Mouse (Mus musculus): ENCODE measurements around the gene Ptprd. TPM values are rescaled to one million over a fixed set of nuclear protein-coding genes. Genes with fewer than 3 reads are reported as not detected.

The Ptprd gene
- polyA plus RNA-seq, 1 experiment = 7.4 TPM

DNA sequence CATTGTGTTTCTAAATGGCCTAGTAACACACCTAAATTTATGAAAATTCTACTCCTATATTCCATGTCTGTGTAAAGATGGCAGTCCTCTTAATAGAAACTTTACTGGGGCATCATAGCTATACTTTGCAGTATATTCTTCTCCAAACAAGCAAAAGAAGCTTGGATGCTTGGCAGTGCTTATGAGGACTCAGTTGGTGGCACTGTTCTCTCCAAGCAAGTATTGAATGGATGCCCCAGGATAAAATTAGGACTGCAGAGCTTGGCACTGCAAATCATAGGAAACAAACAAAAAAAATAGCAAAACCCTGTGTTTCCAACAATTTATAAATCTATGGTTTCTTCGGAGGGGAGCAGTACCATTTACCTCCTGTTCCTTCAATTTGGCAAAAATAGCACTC, 549.5 kb downstream of the Ptprd start:
- Histone ChIP-seq H3K27ac (ENCODE audit: control insufficient read depth, insufficient read depth, low read depth, low read length, poor library complexity) (no peak overlapping the region), H3K4me1 (ENCODE audit: control insufficient read depth, insufficient read depth, low read length) (no peaks in the 10 kb centered on the region), H3K4me3 (replicated peaks; ENCODE audit: control insufficient read depth, low read depth, low read length) (no peak overlapping the region)
- no peak for TF ChIP-seq POLR2A (IDR thresholded peaks at IDR 0.05; ENCODE audit: borderline replicate concordance, control insufficient read depth, low read depth, low read length)
- TF ChIP-seq CTCF (IDR thresholded peaks at IDR 0.05; ENCODE audit: control insufficient read depth, insufficient read depth, low read length) = no peak
- 40% methylated on average over 1 of the region's 1 CpGs for WGBS

DNA sequence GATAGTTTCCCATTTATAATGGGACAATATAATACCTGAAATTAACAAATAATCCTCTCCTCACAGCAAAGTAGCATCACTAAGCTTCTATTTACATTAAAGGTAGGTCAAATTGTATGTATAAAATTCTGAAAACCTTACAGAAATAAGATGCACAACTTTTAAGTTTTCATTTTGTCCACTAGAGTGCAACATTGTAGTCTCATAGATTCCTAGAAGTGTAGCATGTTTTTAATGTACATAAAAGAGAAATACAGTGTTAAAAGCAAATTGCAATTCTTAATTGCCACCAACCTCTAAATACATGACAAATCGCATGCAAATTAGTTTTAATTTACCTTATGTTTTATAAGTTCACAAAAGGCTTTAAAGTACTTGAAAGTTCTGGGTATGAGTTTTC, 556.1 kb downstream of the Ptprd start:
- Histone ChIP-seq H3K4me1 (ENCODE audit: control insufficient read depth, insufficient read depth, low read length) (no peaks in the 10 kb centered on the region), H3K27ac (ENCODE audit: control insufficient read depth, insufficient read depth, low read depth, low read length, poor library complexity) (no peak overlapping the region)
- WGBS = 70% methylated on average over 1 of the region's 1 CpGs

DNA sequence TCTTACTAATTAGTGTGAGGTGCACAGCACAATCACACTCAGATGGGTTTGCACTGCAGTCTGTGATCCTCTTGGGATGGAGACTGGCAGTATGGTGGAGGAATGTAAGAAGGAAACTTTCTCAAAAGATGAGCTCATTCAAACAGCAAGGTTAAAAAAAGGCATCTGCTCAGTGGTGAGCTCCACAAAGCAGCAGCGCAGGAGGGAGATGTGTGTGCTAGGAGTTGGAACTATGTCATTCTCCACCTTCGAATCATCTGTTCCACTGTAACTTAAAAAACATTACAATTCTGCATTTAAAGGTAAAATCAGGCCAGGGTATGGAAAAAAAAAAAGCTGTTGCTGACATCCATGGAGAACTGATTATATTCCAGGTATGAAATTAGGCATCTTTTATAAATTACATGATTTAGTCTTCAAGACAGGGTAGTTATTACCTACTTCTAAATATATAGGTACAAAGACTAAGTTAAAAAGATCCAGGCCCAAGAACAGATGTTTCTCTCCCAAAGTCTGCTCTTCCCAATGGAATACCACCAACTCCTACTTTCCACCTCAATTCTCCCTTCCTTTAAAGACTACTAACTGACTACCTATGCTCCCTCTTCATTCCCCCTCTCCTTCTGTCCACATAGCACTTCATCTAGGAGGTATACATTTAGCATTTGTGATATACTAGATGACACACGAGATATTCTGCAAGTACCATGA, 562.0 kb downstream of the Ptprd start:
- no peak overlapping the region for H3K4me3 ChIP-seq (replicated peaks; ENCODE audit: control insufficient read depth, low read depth, low read length)
- 75% methylated on average over 3 of the region's 3 CpGs for WGBS
- TF ChIP-seq POLR2A (IDR thresholded peaks at IDR 0.05; ENCODE audit: borderline replicate concordance, control insufficient read depth, low read depth, low read length) (no peak), CTCF (IDR thresholded peaks at IDR 0.05; ENCODE audit: control insufficient read depth, insufficient read depth, low read length) (no peak)
- H3K4me1 ChIP-seq (ENCODE audit: control insufficient read depth, insufficient read depth, low read length) = no peaks in the 10 kb centered on the region
- no peak overlapping the region for H3K27ac ChIP-seq (ENCODE audit: control insufficient read depth, insufficient read depth, low read depth, low read length, poor library complexity)

More for the DNA sequence above, 556.1 kb downstream of the Ptprd start:
- no peak overlapping the region for H3K4me3 ChIP-seq (replicated peaks; ENCODE audit: control insufficient read depth, low read depth, low read length)
- TF ChIP-seq CTCF (IDR thresholded peaks at IDR 0.05; ENCODE audit: control insufficient read depth, insufficient read depth, low read length) = no peak
- TF ChIP-seq POLR2A (IDR thresholded peaks at IDR 0.05; ENCODE audit: borderline replicate concordance, control insufficient read depth, low read depth, low read length) = no peak

DNA sequence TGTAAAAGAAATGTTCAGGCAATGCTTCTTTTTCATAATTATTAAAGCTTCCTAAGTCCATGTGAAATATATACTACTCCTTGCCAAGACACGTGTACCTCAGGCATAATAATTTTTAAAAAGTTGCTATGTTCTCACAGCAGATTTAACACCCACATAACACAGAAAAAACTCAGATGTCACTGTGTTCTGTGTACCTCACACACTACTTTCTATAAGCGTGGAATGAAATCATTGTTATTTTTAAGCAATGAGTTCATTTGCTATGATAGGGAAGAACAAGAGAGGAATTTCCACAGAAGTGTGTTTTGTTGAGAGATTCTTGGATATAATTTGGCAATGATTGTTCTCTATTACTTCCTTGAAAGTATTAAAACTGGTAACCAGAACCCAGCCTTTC, 562.9 kb downstream of the Ptprd start:
- no peak for TF ChIP-seq POLR2A (IDR thresholded peaks at IDR 0.05; ENCODE audit: borderline replicate concordance, control insufficient read depth, low read depth, low read length)
- no peak for TF ChIP-seq CTCF (IDR thresholded peaks at IDR 0.05; ENCODE audit: control insufficient read depth, insufficient read depth, low read length)
- Histone ChIP-seq H3K27ac (ENCODE audit: control insufficient read depth, insufficient read depth, low read depth, low read length, poor library complexity) (no peak overlapping the region), H3K4me3 (replicated peaks; ENCODE audit: control insufficient read depth, low read depth, low read length) (no peak overlapping the region), H3K4me1 (ENCODE audit: control insufficient read depth, insufficient read depth, low read length) (no peaks in the 10 kb centered on the region)
- 87% methylated on average over 2 of the region's 2 CpGs for WGBS

DNA sequence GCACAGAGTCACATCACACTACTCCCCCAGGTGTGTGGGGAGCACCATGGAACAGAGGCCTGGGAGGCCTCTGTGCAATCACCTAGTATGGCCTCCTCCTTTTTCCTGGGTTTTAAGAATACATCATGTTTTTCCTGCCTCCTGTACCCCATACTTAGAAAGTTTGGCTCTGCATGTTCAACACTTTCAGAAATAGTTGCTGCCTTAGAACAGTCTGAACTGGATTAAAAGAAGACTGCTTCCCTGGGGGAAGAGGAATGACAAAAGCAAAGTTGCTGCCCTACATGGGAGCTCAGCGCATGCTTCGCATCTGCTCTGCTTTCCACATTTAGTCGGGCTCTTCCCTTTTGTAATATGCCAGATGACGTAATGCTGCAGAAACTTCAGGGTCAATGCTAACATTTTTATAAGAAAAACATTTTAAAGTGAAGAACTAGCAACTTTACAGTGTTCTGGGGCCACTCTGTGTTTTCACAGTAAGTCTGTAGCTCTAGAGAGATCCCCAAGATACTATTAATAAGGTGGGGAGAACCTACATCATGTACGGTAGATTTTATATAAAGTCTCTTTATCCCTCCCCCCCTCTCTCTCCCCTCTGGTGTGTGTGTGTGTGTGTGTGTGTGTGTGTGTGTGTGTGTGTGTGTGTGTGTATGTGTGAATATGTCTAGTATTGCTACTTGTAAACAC, 564.2 kb downstream of the Ptprd start:
- no peak overlapping the region for H3K27ac ChIP-seq (ENCODE audit: control insufficient read depth, insufficient read depth, low read depth, low read length, poor library complexity)
- TF ChIP-seq POLR2A (IDR thresholded peaks at IDR 0.05; ENCODE audit: borderline replicate concordance, control insufficient read depth, low read depth, low read length) (no peak), CTCF (IDR thresholded peaks at IDR 0.05; ENCODE audit: control insufficient read depth, insufficient read depth, low read length) (no peak)
- no peaks in the 10 kb centered on the region for H3K4me1 ChIP-seq (ENCODE audit: control insufficient read depth, insufficient read depth, low read length)
- WGBS = 87% methylated on average over 5 of the region's 5 CpGs
- no peak overlapping the region for H3K4me3 ChIP-seq (replicated peaks; ENCODE audit: control insufficient read depth, low read depth, low read length)

DNA sequence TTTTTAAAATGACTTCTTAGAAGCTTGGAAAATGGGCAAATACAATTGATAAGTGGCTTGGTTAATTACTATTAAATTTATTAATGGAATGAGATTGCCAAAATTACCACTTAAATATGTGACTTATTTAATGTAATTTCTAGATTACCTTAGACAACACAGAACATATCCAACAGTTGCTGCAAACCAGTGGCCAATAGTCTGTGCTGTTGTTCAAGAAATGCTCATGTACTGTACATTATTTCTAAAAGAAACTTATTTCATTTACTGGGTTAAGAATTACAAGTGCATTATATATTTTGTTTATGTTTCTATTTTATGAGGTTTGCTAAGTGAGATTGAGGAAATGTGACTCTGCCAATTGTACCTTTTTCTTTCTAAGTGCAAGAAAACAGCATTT, 567.3 kb downstream of the Ptprd start:
- H3K4me1 ChIP-seq (ENCODE audit: control insufficient read depth, insufficient read depth, low read length) = no peaks in the 10 kb centered on the region
- TF ChIP-seq POLR2A (IDR thresholded peaks at IDR 0.05; ENCODE audit: borderline replicate concordance, control insufficient read depth, low read depth, low read length) (no peak), CTCF (IDR thresholded peaks at IDR 0.05; ENCODE audit: control insufficient read depth, insufficient read depth, low read length) (no peak)
- H3K27ac ChIP-seq (ENCODE audit: control insufficient read depth, insufficient read depth, low read depth, low read length, poor library complexity) = no peak overlapping the region
- no peak overlapping the region for H3K4me3 ChIP-seq (replicated peaks; ENCODE audit: control insufficient read depth, low read depth, low read length)

DNA sequence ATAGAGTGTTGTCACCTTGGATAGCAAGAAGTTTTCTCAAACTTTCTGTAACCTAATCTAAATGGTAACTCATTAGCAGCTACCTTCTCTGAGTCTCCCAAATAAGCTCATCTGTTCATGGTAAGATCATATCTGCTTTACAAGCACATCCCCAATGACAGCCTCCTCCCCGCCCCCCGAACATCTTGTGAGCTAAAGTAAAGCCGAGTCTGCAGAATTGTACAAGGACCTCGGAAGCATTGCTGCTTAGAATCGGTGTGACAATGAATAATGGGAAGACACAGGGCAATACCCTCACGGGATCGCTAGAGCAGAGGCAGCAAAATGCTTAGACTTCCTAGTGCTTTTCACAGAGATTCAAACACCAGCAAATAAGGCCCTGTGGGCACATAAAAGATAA, 571.7 kb downstream of the Ptprd start:
- Histone ChIP-seq H3K27ac (ENCODE audit: control insufficient read depth, insufficient read depth, low read depth, low read length, poor library complexity) (no peak overlapping the region), H3K4me3 (replicated peaks; ENCODE audit: control insufficient read depth, low read depth, low read length) (no peak overlapping the region), H3K4me1 (ENCODE audit: control insufficient read depth, insufficient read depth, low read length) (no peaks in the 10 kb centered on the region)
- 76% methylated on average over 7 of the region's 7 CpGs for WGBS
- no peak for TF ChIP-seq CTCF (IDR thresholded peaks at IDR 0.05; ENCODE audit: control insufficient read depth, insufficient read depth, low read length)
- no peak for TF ChIP-seq POLR2A (IDR thresholded peaks at IDR 0.05; ENCODE audit: borderline replicate concordance, control insufficient read depth, low read depth, low read length)

DNA sequence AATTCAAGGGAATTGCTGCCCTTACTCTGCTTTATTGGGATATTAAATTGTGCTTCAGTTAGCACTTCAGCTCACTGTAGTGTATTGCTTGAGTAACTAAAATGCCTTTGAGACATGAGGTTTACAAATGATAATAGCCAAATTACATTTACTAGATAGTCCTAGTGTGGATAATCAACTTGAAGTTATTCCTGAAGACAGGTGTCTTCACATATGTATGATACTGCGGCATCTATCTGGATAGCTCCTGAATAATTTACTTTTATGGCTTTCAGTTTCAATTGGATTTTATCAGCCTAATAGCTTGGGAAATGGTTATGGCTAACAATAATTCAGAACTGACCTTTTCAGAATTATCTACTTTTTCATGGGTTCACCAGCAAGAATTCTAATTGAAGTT, 598.6 kb downstream of the Ptprd start:
- no peak for TF ChIP-seq CTCF (IDR thresholded peaks at IDR 0.05; ENCODE audit: control insufficient read depth, insufficient read depth, low read length)
- no peak for TF ChIP-seq POLR2A (IDR thresholded peaks at IDR 0.05; ENCODE audit: borderline replicate concordance, control insufficient read depth, low read depth, low read length)
- Histone ChIP-seq H3K4me1 (ENCODE audit: control insufficient read depth, insufficient read depth, low read length) (no peaks in the 10 kb centered on the region), H3K4me3 (replicated peaks; ENCODE audit: control insufficient read depth, low read depth, low read length) (no peak overlapping the region), H3K27ac (ENCODE audit: control insufficient read depth, insufficient read depth, low read depth, low read length, poor library complexity) (no peak overlapping the region)
- 82% methylated on average over 1 of the region's 1 CpGs for WGBS
